Mouse (Mus musculus): ENCODE data around the gene Rpp21. TPM values are rescaled to one million over a fixed set of nuclear protein-coding genes. Genes with fewer than 3 reads are reported as not detected.

Rpp21 gene
- polyA plus RNA-seq (2016; fragmentation: Nextera tagmentation; extraction: Ambion mirVana), result 94.2 and 94.9 TPM in 2 replicates

- 53% methylated on average over 6 of the region's 6 CpGs for WGBS
- DNase-seq (ENCODE audit: low spot score), result no peak
- Histone ChIP-seq H3K36me3 (peaks cover 51% of the 10 kb centered on the region), H3K4me3 (peak within 1 kb of the TSS; percentile 86), H3K27me3 (ENCODE audit: low read depth, poor library complexity, severe bottlenecking) (no peaks in the 10 kb centered on the region), H3K27ac (replicated peaks) (peak within 1 kb of the TSS; percentile 89), H3K4me1 (peaks cover 11% of the 10 kb centered on the region), H3K9me3 (replicated peaks) (no peaks in the 10 kb centered on the region)
Observed at GRCm38 (mm10) chr17:36257969-36258368, at the start of gene Rpp21. Gene Rpp21 (minus strand): TSS chr17:36258069.

- 90% methylated on average over 2 of the region's 2 CpGs for WGBS
- H3K4me3 ChIP-seq, result no peak within 1 kb of the TSS
- H3K27ac ChIP-seq (replicated peaks), result no peak within 1 kb of the TSS
- H3K36me3 ChIP-seq, result peaks cover 19% of the 10 kb centered on the region
- DNase-seq (ENCODE audit: low spot score), result no peak
- no peaks in the 10 kb centered on the region for H3K4me1 ChIP-seq
- peaks cover 11% of the 10 kb centered on the region for H3K9me3 ChIP-seq (replicated peaks)
- no peaks in the 10 kb centered on the region for H3K27me3 ChIP-seq (ENCODE audit: low read depth, poor library complexity, severe bottlenecking)
Observed at GRCm38 (mm10) chr17:36286390-36286789, 28.5 kb upstream of the Rpp21 start, which contains the start of gene H2-M10.2. Gene H2-M10.2 (minus strand): TSS chr17:36286490.

- no peak for DNase-seq (ENCODE audit: low spot score)
- no peak overlapping the region for H3K4me3 ChIP-seq
- peaks cover 61% of the 10 kb centered on the region for H3K36me3 ChIP-seq
- WGBS, result 92% methylated on average over 4 of the region's 4 CpGs
- H3K27ac ChIP-seq (replicated peaks), result no peak overlapping the region
- no peaks in the 10 kb centered on the region for H3K27me3 ChIP-seq (ENCODE audit: low read depth, poor library complexity, severe bottlenecking)
- H3K9me3 ChIP-seq (replicated peaks), result peaks cover 12% of the 10 kb centered on the region
- no peaks in the 10 kb centered on the region for H3K4me1 ChIP-seq
Observed at GRCm38 (mm10) chr17:36281521-36282245, 23.8 kb upstream of the Rpp21 start.

GRCm38 (mm10) chr17:36274776-36275175 is 16.9 kb upstream of the Rpp21 start:
- Histone ChIP-seq H3K36me3 (peaks cover 68% of the 10 kb centered on the region), H3K27ac (replicated peaks) (no peak overlapping the region), H3K4me3 (no peak overlapping the region), H3K9me3 (replicated peaks) (no peaks in the 10 kb centered on the region), H3K4me1 (peaks cover 30% of the 10 kb centered on the region), H3K27me3 (ENCODE audit: low read depth, poor library complexity, severe bottlenecking) (no peaks in the 10 kb centered on the region)
- 96% methylated on average over 4 of the region's 4 CpGs for WGBS
- no peak for DNase-seq (ENCODE audit: low spot score)

- peaks cover 61% of the 10 kb centered on the region for H3K36me3 ChIP-seq
- 96% methylated on average over 4 of the region's 4 CpGs for WGBS
- H3K27ac ChIP-seq (replicated peaks), result no peak overlapping the region
- DNase-seq (ENCODE audit: low spot score), result no peak
- H3K4me3 ChIP-seq, result no peak overlapping the region
- H3K4me1 ChIP-seq, result peaks cover 31% of the 10 kb centered on the region
- no peaks in the 10 kb centered on the region for H3K27me3 ChIP-seq (ENCODE audit: low read depth, poor library complexity, severe bottlenecking)
- no peaks in the 10 kb centered on the region for H3K9me3 ChIP-seq (replicated peaks)
Observed at GRCm38 (mm10) chr17:36273796-36274195, 15.9 kb upstream of the Rpp21 start.

GRCm38 (mm10) chr17:36272643-36273366 is 14.9 kb upstream of the Rpp21 start:
- Histone ChIP-seq H3K9me3 (replicated peaks) (no peaks in the 10 kb centered on the region), H3K27ac (replicated peaks) (peak overlapping the region; percentile 99; the same call in 1 of the 2 replicates), H3K4me1 (peaks cover 31% of the 10 kb centered on the region), H3K4me3 (peak overlapping the region; percentile 80), H3K36me3 (peaks cover 62% of the 10 kb centered on the region), H3K27me3 (ENCODE audit: low read depth, poor library complexity, severe bottlenecking) (no peaks in the 10 kb centered on the region)
- WGBS, result 88% methylated on average over 9 of the region's 9 CpGs
- no peak for DNase-seq (ENCODE audit: low spot score)

- peak; percentile 89 for DNase-seq (ENCODE audit: low spot score)
- Histone ChIP-seq H3K4me1 (peaks cover 31% of the 10 kb centered on the region), H3K27ac (replicated peaks) (peak within 1 kb of the TSS; percentile 99), H3K36me3 (peaks cover 64% of the 10 kb centered on the region), H3K27me3 (ENCODE audit: low read depth, poor library complexity, severe bottlenecking) (no peaks in the 10 kb centered on the region), H3K4me3 (peak within 1 kb of the TSS; percentile 80), H3K9me3 (replicated peaks) (no peaks in the 10 kb centered on the region)
- 2% methylated on average over 43 of the region's 43 CpGs for WGBS
Observed at GRCm38 (mm10) chr17:36271586-36272256, 13.9 kb upstream of the Rpp21 start, which contains the start of gene Trim39. Gene Trim39 (minus strand): TSS chr17:36272247.

GRCm38 (mm10) chr17:36270956-36271585 is 13.2 kb upstream of the Rpp21 start:
- Histone ChIP-seq H3K9me3 (replicated peaks) (no peaks in the 10 kb centered on the region), H3K36me3 (peaks cover 64% of the 10 kb centered on the region), H3K27ac (replicated peaks) (peak overlapping the region; percentile 99), H3K27me3 (ENCODE audit: low read depth, poor library complexity, severe bottlenecking) (no peaks in the 10 kb centered on the region), H3K4me3 (peak overlapping the region; percentile 80), H3K4me1 (peaks cover 31% of the 10 kb centered on the region)
- peak; percentile 92 for DNase-seq (ENCODE audit: low spot score)
- under 1% methylated on average over 68 of the region's 84 CpGs for WGBS

GRCm38 (mm10) chr17:36265834-36266233 is 8.0 kb upstream of the Rpp21 start:
- H3K4me1 ChIP-seq, result peaks cover 11% of the 10 kb centered on the region
- H3K4me3 ChIP-seq, result no peak overlapping the region
- DNase-seq (ENCODE audit: low spot score), result no peak
- H3K27ac ChIP-seq (replicated peaks), result no peak overlapping the region
- H3K27me3 ChIP-seq (ENCODE audit: low read depth, poor library complexity, severe bottlenecking), result no peaks in the 10 kb centered on the region
- WGBS, result 81% methylated on average over 5 of the region's 5 CpGs
- no peaks in the 10 kb centered on the region for H3K9me3 ChIP-seq (replicated peaks)
- H3K36me3 ChIP-seq, result peaks cover 79% of the 10 kb centered on the region

GRCm38 (mm10) chr17:36264273-36264925 is 6.5 kb upstream of the Rpp21 start:
- 93% methylated on average over 3 of the region's 3 CpGs for WGBS
- Histone ChIP-seq H3K36me3 (peaks cover 93% of the 10 kb centered on the region), H3K4me1 (no peaks in the 10 kb centered on the region), H3K27me3 (ENCODE audit: low read depth, poor library complexity, severe bottlenecking) (no peaks in the 10 kb centered on the region), H3K4me3 (no peak overlapping the region), H3K27ac (replicated peaks) (no peak overlapping the region), H3K9me3 (replicated peaks) (no peaks in the 10 kb centered on the region)
- DNase-seq (ENCODE audit: low spot score), result no peak

GRCm38 (mm10) chr17:36261511-36262166 is 3.8 kb upstream of the Rpp21 start:
- WGBS, result 92% methylated on average over 9 of the region's 9 CpGs
- Histone ChIP-seq H3K4me1 (peaks cover 9% of the 10 kb centered on the region), H3K36me3 (peaks cover 82% of the 10 kb centered on the region), H3K4me3 (no peak overlapping the region), H3K27me3 (ENCODE audit: low read depth, poor library complexity, severe bottlenecking) (no peaks in the 10 kb centered on the region), H3K9me3 (replicated peaks) (no peaks in the 10 kb centered on the region), H3K27ac (replicated peaks) (no peak overlapping the region)
- DNase-seq (ENCODE audit: low spot score), result no peak

Measured in midbrain, embryonic 10.5 days (tissue).